Mouse (Mus musculus): ENCODE measurements around the gene Mettl8. TPM values are rescaled to one million over a fixed set of nuclear protein-coding genes. Genes with fewer than 3 reads are reported as not detected.

The Mettl8 gene
- total and polyA plus RNA-seq, 3 experiments, result 20.0 to 21.7 TPM; not detected in 1

GRCm38 (mm10) chr2:71102621-71103291 is 47.4 kb upstream of the Mettl8 start (continued):
- TF ChIP-seq USF2 (IDR thresholded peaks at IDR 0.05; ENCODE audit: borderline replicate concordance in 1 of 2, insufficient read depth in 1 of 2, low read depth in 1 of 2, low read length in 2 of 2) (no peak), TCF12 (IDR thresholded peaks at IDR 0.05; ENCODE audit: low read depth, low read length) (peak; percentile 60)

GRCm38 (mm10) chr2:71096170-71096569 is 40.8 kb upstream of the Mettl8 start:
- H3K79me2 ChIP-seq (ENCODE audit: control insufficient read depth, insufficient read depth, low read length, poor library complexity), result no peaks in the 10 kb centered on the region
- DNase-seq (ENCODE audit: low read depth, low spot score), result peak; percentile 94
- no peak overlapping the region for H3K4me3 ChIP-seq (ENCODE audit: control insufficient read depth in 1 of 2, insufficient read depth in 1 of 2, low read depth in 2 of 2, low read length in 2 of 2)
- peaks cover 0 to 4% of the 10 kb centered on the region in 2 experiments; a peak in 1 of 4 replicates for H3K4me1 ChIP-seq (ENCODE audit: control insufficient read depth in 1 of 2, insufficient read depth in 2 of 2, low read length in 2 of 2)
- H3K36me3 ChIP-seq (ENCODE audit: control insufficient read depth in 1 of 2, insufficient read depth in 2 of 2, low read length in 2 of 2), result peaks cover 0 to 16% of the 10 kb centered on the region in 2 experiments; a peak in 2 of 4 replicates
- H3K27ac ChIP-seq (ENCODE audit: control insufficient read depth, low read depth, low read length), result peak overlapping the region; percentile 72
- H3K9me3 ChIP-seq (replicated peaks; ENCODE audit: insufficient read depth, low read length), result no peaks in the 10 kb centered on the region
- no peaks in the 10 kb centered on the region for H3K27me3 ChIP-seq (ENCODE audit: control insufficient read depth in 1 of 2, insufficient read depth in 2 of 2, low read length in 2 of 2)
- no peak overlapping the region for H3K9ac ChIP-seq (ENCODE audit: control insufficient read depth, low read depth, low read length, poor library complexity, severe bottlenecking)
- peak; percentile 94 for TF ChIP-seq SIN3A (IDR thresholded peaks at IDR 0.05; ENCODE audit: low read length)
- TF ChIP-seq MXI1 (IDR thresholded peaks at IDR 0.05; ENCODE audit: low read depth, low read length), result no peak
- TF ChIP-seq MAZ (IDR thresholded peaks at IDR 0.05; ENCODE audit: low read depth, low read length), result no peak
- TF ChIP-seq GATA1 (IDR thresholded peaks at IDR 0.05; ENCODE audit: low read depth, low read length), result peak; percentile 97
- peak; percentile 82 for TF ChIP-seq TCF12 (IDR thresholded peaks at IDR 0.05; ENCODE audit: low read depth, low read length)
- peak; percentile 94 for TF ChIP-seq EP300 (IDR thresholded peaks at IDR 0.05; ENCODE audit: low read depth in 1 of 2, low read length in 2 of 2)
- TF ChIP-seq TBP (IDR thresholded peaks at IDR 0.05; ENCODE audit: low read depth, low read length), result 0 out of 2 replicates have a peak, but pooled peaks have one; percentile 32
- TF ChIP-seq ZC3H11A (IDR thresholded peaks at IDR 0.05; ENCODE audit: low read depth, low read length), result no peak
- no peak for TF ChIP-seq CHD2 (IDR thresholded peaks at IDR 0.05; ENCODE audit: low read length)
- TF ChIP-seq NRF1 (IDR thresholded peaks at IDR 0.05; ENCODE audit: insufficient read depth, low read depth, low read length, poor library complexity, severe bottlenecking), result no peak
- no peak for TF ChIP-seq MYB (IDR thresholded peaks at IDR 0.05; ENCODE audit: low read depth, low read length)
- peak; percentile 90 for TF ChIP-seq MAX (IDR thresholded peaks at IDR 0.05; ENCODE audit: low read length)
- TF ChIP-seq ETS1 (IDR thresholded peaks at IDR 0.05; ENCODE audit: low read depth, low read length), result peak; percentile 91
- no peak for TF ChIP-seq KAT2A (conservative IDR thresholded peaks at IDR 0.05; ENCODE audit: low read depth, low read length)
- TF ChIP-seq E2F4 (IDR thresholded peaks at IDR 0.05; ENCODE audit: borderline replicate concordance, low read depth, low read length), result no peak
- TF ChIP-seq UBTF (IDR thresholded peaks at IDR 0.05; ENCODE audit: borderline replicate concordance, insufficient read depth, low read depth, low read length), result no peak
- TF ChIP-seq ZNF384 (IDR thresholded peaks at IDR 0.05; ENCODE audit: low read depth, low read length), result no peak
- no peak for TF ChIP-seq GABPA (IDR thresholded peaks at IDR 0.05; ENCODE audit: low read depth, low read length)
- TF ChIP-seq ZKSCAN1 (IDR thresholded peaks at IDR 0.05; ENCODE audit: low read depth, low read length), result no peak
- peak; percentile 99 for TF ChIP-seq USF1 (IDR thresholded peaks at IDR 0.05; ENCODE audit: low read depth, low read length)
- TF ChIP-seq BHLHE40 (IDR thresholded peaks at IDR 0.05; ENCODE audit: borderline replicate concordance, low read depth, low read length), result peak; percentile 97
- TF ChIP-seq RAD21 (IDR thresholded peaks at IDR 0.05; ENCODE audit: low read depth, low read length), result no peak
- TF ChIP-seq POLR2AphosphoS2 (IDR thresholded peaks at IDR 0.05; ENCODE audit: low read length), result peak; percentile 79
- no peak for TF ChIP-seq ZMIZ1 (IDR thresholded peaks at IDR 0.05; ENCODE audit: low read depth, low read length)
- no peak for TF ChIP-seq ELF1 (IDR thresholded peaks at IDR 0.05; ENCODE audit: low read depth, low read length)
- TF ChIP-seq MYC (IDR thresholded peaks at IDR 0.05; ENCODE audit: low read depth, low read length), result 0 out of 2 replicates have a peak, but pooled peaks have one; percentile 32
- TF ChIP-seq CHD1 (IDR thresholded peaks at IDR 0.05; ENCODE audit: low read depth, low read length), result no peak
- no peak for TF ChIP-seq NELFE (IDR thresholded peaks at IDR 0.05; ENCODE audit: low read depth, low read length)
- TF ChIP-seq CTCF (IDR thresholded peaks at IDR 0.05 in 2 of 3, conservative IDR thresholded peaks at IDR 0.05 in 1 of 3; ENCODE audit: control insufficient read depth in 1 of 3, insufficient read depth in 1 of 3, low read depth in 2 of 3, low read length in 3 of 3, poor library complexity in 1 of 3, severe bottlenecking in 1 of 3), result no peak
- TF ChIP-seq JUND (IDR thresholded peaks at IDR 0.05; ENCODE audit: low read depth, low read length), result peak; percentile 83
- peak; percentile 85 for TF ChIP-seq TAL1 (IDR thresholded peaks at IDR 0.05; ENCODE audit: low read length)
- TF ChIP-seq POLR2AphosphoS5 (IDR thresholded peaks at IDR 0.05; ENCODE audit: borderline replicate concordance, low read depth, low read length), result no peak
- TF ChIP-seq POLR2A (IDR thresholded peaks at IDR 0.05; ENCODE audit: control insufficient read depth in 1 of 2, insufficient read depth in 1 of 2, low read depth in 1 of 2, low read length in 2 of 2, poor library complexity in 1 of 2), result peak in 1 of 2 experiments; percentile 25; a peak in 1 of 4 replicates
- TF ChIP-seq RCOR1 (IDR thresholded peaks at IDR 0.05; ENCODE audit: low read depth, low read length), result peak; percentile 83
